Mouse (Mus musculus): Measurements from ENCODE around the gene Ftsj3. TPM values are rescaled to one million over a fixed set of nuclear protein-coding genes. Genes with fewer than 3 reads are reported as not detected.

Gene Ftsj3
- polyA plus RNA-seq (2012; rRNA removed): 7.0 and 10.0 TPM in 2 replicates

DNA sequence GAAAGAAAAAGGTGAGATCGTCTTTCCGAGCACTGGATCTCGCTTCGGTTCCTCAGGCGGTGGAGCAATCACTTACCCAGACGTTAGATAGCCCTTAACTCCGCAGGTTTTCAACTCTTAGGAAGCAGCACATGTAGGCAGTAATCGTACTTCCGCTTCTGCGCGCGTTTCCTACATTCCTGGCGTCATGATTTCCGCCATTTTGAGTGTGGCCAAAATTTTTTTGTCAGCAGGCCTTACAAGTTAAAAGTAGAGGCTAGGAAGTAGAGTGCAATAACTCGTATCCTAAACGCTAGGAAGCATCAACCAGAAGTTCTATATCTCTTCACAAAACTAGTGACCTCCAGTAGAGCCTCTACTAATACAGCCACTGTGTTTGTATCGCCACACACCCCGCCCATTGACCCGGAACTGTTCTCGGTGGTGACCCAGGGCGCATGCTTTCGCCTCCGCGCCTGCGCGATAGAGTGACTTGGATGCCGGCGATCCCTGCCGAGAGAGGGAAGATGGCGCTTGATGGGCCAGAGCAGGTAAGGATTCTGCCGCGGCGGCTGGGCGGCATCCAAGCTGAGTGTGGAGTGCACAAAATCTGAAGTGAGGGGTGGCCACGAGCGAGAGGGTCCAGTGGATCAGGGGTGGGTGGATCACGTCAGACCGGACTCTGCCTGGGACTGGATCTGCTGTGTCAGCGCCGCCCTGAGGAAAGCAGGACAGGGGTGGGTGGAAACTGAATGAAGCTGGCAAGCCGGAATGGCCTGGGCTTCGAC, at the start of gene Ftsj3, which contains the start of gene Psmc5:
Ftsj3 (minus strand) TSS at position 395 of the 767 bp plus-strand sequence.
Psmc5 (plus strand) TSS at position 470 of the 767 bp plus-strand sequence.
- DNase-seq: peak; percentile 98
- no peaks in the 10 kb centered on the region; the same call in 1 of the 2 replicates for H3K4me1 ChIP-seq (ENCODE audit: control insufficient read depth, insufficient read depth, low read length)
- peak within 1 kb of the TSS; percentile 92 for H3K4me3 ChIP-seq (replicated peaks; ENCODE audit: extremely low read depth, low read depth, low read length)
- WGBS: under 1% methylated on average over 42 of the region's 42 CpGs
- peak; percentile 82 for TF ChIP-seq POLR2A (IDR thresholded peaks at IDR 0.05; ENCODE audit: borderline replicate concordance, extremely low read depth, low read depth, low read length)
- TF ChIP-seq CTCF (IDR thresholded peaks at IDR 0.05; ENCODE audit: insufficient read depth, low read length): no peak

DNA sequence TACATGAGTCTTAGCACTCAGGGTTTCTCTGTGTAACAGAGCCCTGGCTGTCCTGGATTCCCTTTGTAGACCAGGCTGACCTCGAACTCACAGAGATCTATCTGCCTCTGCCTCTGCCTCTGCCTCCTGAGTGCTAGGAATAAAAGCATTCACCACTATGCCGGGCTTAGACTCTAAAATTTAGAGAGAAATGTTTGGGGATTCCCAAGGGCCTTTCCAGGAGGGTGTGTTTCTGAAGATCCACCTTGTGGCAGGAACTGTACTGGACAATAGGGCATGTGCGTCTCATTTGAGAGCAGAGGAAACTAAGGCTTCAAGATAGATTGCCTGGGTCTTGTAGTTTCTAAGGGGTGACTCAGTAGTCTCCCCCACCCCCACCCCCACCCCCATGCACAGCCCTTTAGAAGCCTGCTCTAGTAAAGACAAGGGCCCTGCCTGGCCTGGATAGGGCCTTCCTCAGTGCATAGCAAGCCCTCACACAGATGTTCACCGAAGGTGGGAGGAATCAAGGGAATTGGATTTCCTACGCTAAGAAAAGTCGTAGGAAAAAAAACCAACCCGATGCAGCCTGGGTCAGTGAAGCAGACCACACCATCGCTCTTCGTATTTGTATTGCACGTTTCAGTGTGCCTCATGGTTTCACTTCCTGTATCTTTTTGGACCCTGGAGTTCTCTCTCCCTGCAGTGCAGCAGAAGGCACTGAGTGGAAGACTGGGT, 49.6 kb upstream of the Ftsj3 start:
- DNase-seq: no peak
- 67% methylated on average over 10 of the region's 10 CpGs for WGBS
- no peak overlapping the region for H3K4me3 ChIP-seq (replicated peaks; ENCODE audit: extremely low read depth, low read depth, low read length)

DNA sequence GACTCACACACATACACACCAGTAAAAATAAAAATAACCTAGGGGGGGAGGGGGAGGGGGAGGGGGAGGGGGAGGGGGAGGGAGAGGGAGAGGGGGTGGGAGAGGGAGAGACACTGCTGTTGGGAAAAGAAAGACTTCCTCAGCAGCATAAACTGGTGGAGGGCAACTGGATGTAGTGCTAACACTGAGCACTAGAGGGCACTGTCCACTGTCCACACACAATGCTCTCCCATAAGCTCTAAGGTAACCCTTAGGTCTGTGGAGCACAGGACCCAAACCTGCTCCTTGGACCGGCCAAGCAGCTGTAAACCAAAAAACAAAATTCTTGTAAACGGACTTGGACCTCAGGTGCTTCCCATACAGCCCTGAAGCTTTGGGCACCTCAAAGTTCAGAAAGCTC, 46.8 kb upstream of the Ftsj3 start:
- TF ChIP-seq CTCF (IDR thresholded peaks at IDR 0.05; ENCODE audit: insufficient read depth, low read length): peak; percentile 91
- no peak for TF ChIP-seq POLR2A (IDR thresholded peaks at IDR 0.05; ENCODE audit: borderline replicate concordance, extremely low read depth, low read depth, low read length)
- 9% methylated on average over 2 of the region's 2 CpGs for WGBS
- peak; percentile 64 for DNase-seq
- Histone ChIP-seq H3K4me1 (ENCODE audit: control insufficient read depth, insufficient read depth, low read length) (no peaks in the 10 kb centered on the region), H3K4me3 (replicated peaks; ENCODE audit: extremely low read depth, low read depth, low read length) (no peak overlapping the region)

More for the DNA sequence above, 49.6 kb upstream of the Ftsj3 start:
- no peaks in the 10 kb centered on the region for H3K4me1 ChIP-seq (ENCODE audit: control insufficient read depth, insufficient read depth, low read length)
- TF ChIP-seq CTCF (IDR thresholded peaks at IDR 0.05; ENCODE audit: insufficient read depth, low read length) (no peak), POLR2A (IDR thresholded peaks at IDR 0.05; ENCODE audit: borderline replicate concordance, extremely low read depth, low read depth, low read length) (no peak)

DNA sequence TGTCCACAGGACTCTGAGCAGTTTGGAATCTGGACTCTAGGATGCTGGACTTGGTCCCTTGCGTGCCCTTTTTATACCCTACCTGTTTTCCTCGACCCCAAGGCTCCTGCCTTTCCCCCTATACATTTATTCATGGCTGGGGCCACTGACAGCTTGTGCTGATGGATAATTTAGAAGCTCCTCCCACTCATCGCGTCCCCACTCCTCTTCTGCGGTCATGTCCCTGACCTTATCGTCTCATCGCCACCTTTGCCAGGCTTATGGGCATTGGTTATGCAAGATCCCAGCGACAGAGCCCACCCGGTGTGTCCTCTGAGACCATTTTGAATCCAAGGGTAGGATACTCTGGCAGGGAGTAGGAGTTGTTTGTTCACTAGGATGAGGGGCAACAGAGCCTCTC, 45.9 kb upstream of the Ftsj3 start, which contains the start of gene Gh:
Gh (minus strand) TSS at position 101 of the 400 bp plus-strand sequence.
- Histone ChIP-seq H3K4me3 (replicated peaks; ENCODE audit: extremely low read depth, low read depth, low read length) (no peak within 1 kb of the TSS), H3K4me1 (ENCODE audit: control insufficient read depth, insufficient read depth, low read length) (no peaks in the 10 kb centered on the region)
- no peak for DNase-seq
- WGBS: 71% methylated on average over 9 of the region's 9 CpGs
- TF ChIP-seq POLR2A (IDR thresholded peaks at IDR 0.05; ENCODE audit: borderline replicate concordance, extremely low read depth, low read depth, low read length) (no peak), CTCF (IDR thresholded peaks at IDR 0.05; ENCODE audit: insufficient read depth, low read length) (no peak)

DNA sequence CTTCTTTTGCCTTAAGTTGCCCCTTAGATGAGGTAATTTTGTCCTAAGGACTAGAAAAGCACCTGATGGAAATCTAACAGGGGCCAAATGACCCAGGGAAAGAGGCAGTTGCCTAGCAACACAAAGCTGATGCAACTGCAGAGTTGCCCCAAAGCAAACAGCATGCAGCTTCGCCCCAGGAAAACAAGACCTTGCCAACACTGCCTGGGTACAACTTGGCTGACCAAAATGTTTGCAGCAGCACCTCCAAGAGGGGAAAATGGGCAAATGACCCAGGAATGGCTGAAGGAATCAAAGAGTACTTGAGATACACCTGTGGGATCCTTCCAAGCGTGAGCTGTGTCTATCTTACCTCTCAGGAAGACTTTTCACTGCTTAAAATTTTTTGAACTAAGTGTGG, 36.0 kb upstream of the Ftsj3 start:
- TF ChIP-seq POLR2A (IDR thresholded peaks at IDR 0.05; ENCODE audit: borderline replicate concordance, extremely low read depth, low read depth, low read length) (no peak), CTCF (IDR thresholded peaks at IDR 0.05; ENCODE audit: insufficient read depth, low read length) (0 out of 2 replicates have a peak, but pooled peaks have one; percentile 9)
- Histone ChIP-seq H3K4me3 (replicated peaks; ENCODE audit: extremely low read depth, low read depth, low read length) (no peak overlapping the region), H3K4me1 (ENCODE audit: control insufficient read depth, insufficient read depth, low read length) (no peaks in the 10 kb centered on the region)
- WGBS: 69% methylated on average over 2 of the region's 2 CpGs
- DNase-seq: peak; percentile 42

DNA sequence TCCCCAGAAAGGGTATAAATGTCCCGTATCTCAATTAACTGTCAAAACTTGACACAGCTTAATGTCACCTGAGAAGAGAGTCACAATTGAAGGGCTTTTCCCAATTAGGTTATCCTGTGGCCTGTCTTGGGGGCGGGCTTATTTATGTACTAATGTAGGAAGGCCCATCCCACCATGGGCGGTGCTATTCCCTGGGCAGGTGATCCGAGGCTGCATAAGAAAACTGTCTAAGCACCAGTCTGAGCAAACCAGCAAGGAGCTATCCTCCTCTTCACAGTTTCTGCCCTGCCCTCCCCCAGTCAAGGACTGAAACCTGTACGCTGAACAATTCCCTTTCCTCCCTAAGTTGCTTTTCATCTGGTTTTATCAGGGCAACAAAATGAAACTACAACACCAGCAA, 34.5 kb upstream of the Ftsj3 start:
- TF ChIP-seq CTCF (IDR thresholded peaks at IDR 0.05; ENCODE audit: insufficient read depth, low read length) (no peak), POLR2A (IDR thresholded peaks at IDR 0.05; ENCODE audit: borderline replicate concordance, extremely low read depth, low read depth, low read length) (no peak)
- DNase-seq: no peak
- H3K4me1 ChIP-seq (ENCODE audit: control insufficient read depth, insufficient read depth, low read length): no peaks in the 10 kb centered on the region
- WGBS: 89% methylated on average over 5 of the region's 5 CpGs
- H3K4me3 ChIP-seq (replicated peaks; ENCODE audit: extremely low read depth, low read depth, low read length): no peak overlapping the region

DNA sequence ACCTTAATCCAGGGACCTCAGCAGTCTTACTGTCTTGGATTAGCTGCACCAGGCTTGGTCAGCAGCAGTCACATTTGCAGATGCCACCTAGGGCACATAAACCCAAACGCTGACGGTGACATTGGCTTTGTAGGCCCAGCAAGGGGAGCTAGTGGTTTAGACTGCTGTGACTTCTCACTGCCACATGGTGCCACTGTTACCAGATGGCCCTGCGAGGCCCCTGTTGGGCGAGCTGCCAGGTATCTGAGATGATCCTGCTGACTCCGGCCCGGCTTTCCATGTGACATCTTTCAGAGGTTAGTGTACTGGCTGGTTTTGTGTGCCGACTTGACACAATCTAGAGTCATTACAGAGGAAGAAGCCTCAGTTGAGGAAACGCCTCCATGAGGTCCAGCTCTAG, 33.5 kb upstream of the Ftsj3 start:
- 27% methylated on average over 8 of the region's 8 CpGs for WGBS
- TF ChIP-seq CTCF (IDR thresholded peaks at IDR 0.05; ENCODE audit: insufficient read depth, low read length) (peak; percentile 18; the same call in 1 of the 2 replicates), POLR2A (IDR thresholded peaks at IDR 0.05; ENCODE audit: borderline replicate concordance, extremely low read depth, low read depth, low read length) (no peak)
- Histone ChIP-seq H3K4me1 (ENCODE audit: control insufficient read depth, insufficient read depth, low read length) (no peaks in the 10 kb centered on the region), H3K4me3 (replicated peaks; ENCODE audit: extremely low read depth, low read depth, low read length) (no peak overlapping the region)
- no peak for DNase-seq

DNA sequence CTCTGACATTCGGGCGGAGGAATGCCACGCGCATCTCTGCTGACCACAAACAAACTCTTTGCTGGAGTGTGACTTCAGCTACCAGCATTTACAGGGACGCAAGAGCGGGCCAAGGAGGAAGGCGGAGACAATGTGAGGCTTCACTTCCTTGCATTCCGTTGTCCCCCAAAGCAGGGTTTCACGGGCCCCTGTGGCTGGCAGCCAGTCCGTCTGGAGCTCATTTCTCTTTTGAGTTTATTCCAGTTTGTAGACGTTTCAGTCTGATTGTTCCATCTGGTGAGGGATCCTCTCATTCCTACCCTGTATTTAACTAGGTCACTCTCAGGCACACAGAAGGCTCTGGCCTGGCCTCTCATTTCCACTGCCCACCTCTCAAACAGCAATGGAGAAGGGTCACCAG, 31.1 kb upstream of the Ftsj3 start:
- H3K4me3 ChIP-seq (replicated peaks; ENCODE audit: extremely low read depth, low read depth, low read length): no peak overlapping the region
- no peak for TF ChIP-seq POLR2A (IDR thresholded peaks at IDR 0.05; ENCODE audit: borderline replicate concordance, extremely low read depth, low read depth, low read length)
- TF ChIP-seq CTCF (IDR thresholded peaks at IDR 0.05; ENCODE audit: insufficient read depth, low read length): no peak
- WGBS: 44% methylated on average over 11 of the region's 11 CpGs
- no peak for DNase-seq
- no peaks in the 10 kb centered on the region for H3K4me1 ChIP-seq (ENCODE audit: control insufficient read depth, insufficient read depth, low read length)

DNA sequence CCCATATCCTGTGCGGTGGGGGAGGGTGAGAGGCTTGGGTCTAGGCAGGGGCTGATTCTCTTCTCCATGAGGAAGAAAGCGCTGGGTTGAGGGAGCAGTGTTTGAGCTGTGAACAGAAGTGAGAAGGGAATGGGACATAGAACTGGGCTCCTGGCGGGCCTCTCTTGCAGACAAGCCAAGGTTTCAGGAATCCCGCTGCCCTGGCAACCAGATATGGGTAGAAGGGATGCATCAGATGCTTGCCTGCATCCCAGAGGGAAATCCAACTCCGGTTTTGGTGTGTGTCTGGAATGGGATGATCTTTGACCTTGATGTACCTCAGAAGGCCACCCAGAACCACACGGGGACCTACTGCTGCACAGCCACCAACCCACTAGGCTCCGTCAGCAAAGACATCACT, 30.3 kb upstream of the Ftsj3 start:
- TF ChIP-seq POLR2A (IDR thresholded peaks at IDR 0.05; ENCODE audit: borderline replicate concordance, extremely low read depth, low read depth, low read length) (no peak), CTCF (IDR thresholded peaks at IDR 0.05; ENCODE audit: insufficient read depth, low read length) (no peak)
- WGBS: 89% methylated on average over 7 of the region's 7 CpGs
- no peak for DNase-seq

More for the DNA sequence above, 30.3 kb upstream of the Ftsj3 start:
- no peak overlapping the region for H3K4me3 ChIP-seq (replicated peaks; ENCODE audit: extremely low read depth, low read depth, low read length)
- no peaks in the 10 kb centered on the region for H3K4me1 ChIP-seq (ENCODE audit: control insufficient read depth, insufficient read depth, low read length)

All from lung, adult 2 months (tissue).